ENCODE assay signal across 22 mouse cellular contexts in the genomic region with DNA sequence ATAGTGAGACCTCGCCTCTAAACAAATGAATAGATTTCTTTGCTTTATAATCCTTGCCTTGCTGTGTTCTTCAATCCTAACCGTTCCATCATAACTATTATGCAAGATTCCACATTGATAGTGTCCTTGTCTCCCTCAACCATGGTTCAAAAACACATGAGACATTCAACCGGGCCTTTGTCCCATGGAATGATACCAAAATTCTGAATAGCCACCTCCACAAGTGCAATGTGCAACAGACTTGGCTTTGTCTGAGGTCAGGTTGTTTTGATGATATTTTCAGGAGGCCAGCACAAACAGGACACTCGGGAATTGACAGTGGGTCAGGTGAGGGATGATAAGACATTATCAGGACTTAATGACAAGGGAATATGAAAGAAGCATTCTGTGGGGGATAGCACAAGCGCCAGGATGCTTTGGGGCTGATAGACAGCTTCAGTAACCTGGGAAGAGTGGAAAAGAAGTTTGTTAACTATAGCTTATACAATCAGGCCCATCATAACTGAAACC. TPM values are rescaled to one million over a fixed set of nuclear protein-coding genes. Genes with fewer than 3 reads are reported as not detected.
DNase-seq lines count a peak whose midpoint lies in the region; ATAC-seq and TF ChIP-seq lines count a peak whose summit lies in the region.
"Had no signal": no experiment of that assay in that cellular context is flagged by ENCODE, and none has a peak within 500 bp of the region (broad histone marks: within the 10 kb centered on the region; RNA-seq: fewer than 3 reads in every experiment).

No protein-coding gene starts in this region.

- ATAC-seq in liver, embryonic 14.5 days (ENCODE audit: insufficient read depth), result peak; percentile 37; the same call in 1 of the 2 replicates
- ATAC-seq in liver, postnatal 0 days, result no peak
- ATAC-seq: forebrain, embryonic 14.5 days; forebrain, embryonic 16.5 days had no signal

- H3K27me3 ChIP-seq in heart, embryonic 10.5 days (ENCODE audit: insufficient read depth, poor library complexity, severe bottlenecking), result no peaks in the 10 kb centered on the region
- no peaks in the 10 kb centered on the region for H3K27me3 ChIP-seq in liver, embryonic 14.5 days (ENCODE audit: control insufficient read depth, insufficient read depth, low read length)
- no peaks in the 10 kb centered on the region for H3K27me3 ChIP-seq in liver, postnatal 0 days (ENCODE audit: insufficient read depth, low read length)
- H3K27me3 ChIP-seq: embryonic facial prominence, embryonic 13.5 days; embryonic facial prominence, embryonic 15.5 days; forebrain, embryonic 12.5 days had no signal

- DNase-seq in heart, adult 18-20 months, result peak; percentile 44 to 48
- no peak for DNase-seq in heart, embryonic 10.5 days (ENCODE audit: low spot score)
- no peak for DNase-seq in liver, embryonic 14.5 days (ENCODE audit: low read depth in 3 of 3, low spot score in 3 of 3)
- DNase-seq in liver, postnatal 0 days, result no peak
- DNase-seq: adrenal gland, adult 2 months; adrenal gland, postnatal 10 days; adrenal gland, postnatal 25 days; cerebellum, adult 11 months; cerebellum, adult 18-20 months; cerebellum, adult 8-10 months; cerebellum, adult 9-11 months; cerebellum, postnatal 14 days; cerebellum, postnatal 36 days; embryo, embryonic 11 days had no signal

- no peak overlapping the region for H3K4me3 ChIP-seq in heart, embryonic 10.5 days
- no peak overlapping the region for H3K4me3 ChIP-seq in liver, embryonic 14.5 days (ENCODE audit: insufficient read depth in 1 of 2, low read depth in 2 of 2, low read length in 2 of 2)
- no peak overlapping the region for H3K4me3 ChIP-seq in liver, postnatal 0 days (ENCODE audit: low read depth, low read length)
- H3K4me3 ChIP-seq: embryonic facial prominence, embryonic 13.5 days; embryonic facial prominence, embryonic 15.5 days; erythroblast, embryonic 14.5 days; forebrain, embryonic 10.5 days; forebrain, embryonic 12.5 days had no signal

- no peak overlapping the region for H3K27ac ChIP-seq in heart, embryonic 10.5 days
- H3K27ac ChIP-seq in liver, embryonic 14.5 days, result no peak overlapping the region
- H3K27ac ChIP-seq in liver, postnatal 0 days (ENCODE audit: low read depth), result no peak overlapping the region
- H3K27ac ChIP-seq: embryonic facial prominence, embryonic 13.5 days; embryonic facial prominence, embryonic 15.5 days; forebrain, embryonic 10.5 days; forebrain, embryonic 12.5 days had no signal

- no peak overlapping the region; the same call in 1 of the 2 replicates for H3K9ac ChIP-seq in liver, embryonic 14.5 days (replicated peaks)
- H3K9ac ChIP-seq in liver, postnatal 0 days (replicated peaks), result no peak overlapping the region
- H3K9ac ChIP-seq: embryonic facial prominence, embryonic 13.5 days; embryonic facial prominence, embryonic 15.5 days; forebrain, embryonic 12.5 days had no signal

- no peak for TF ChIP-seq EP300 in liver, embryonic 14.5 days (IDR thresholded peaks at IDR 0.05; ENCODE audit: low read depth)
- TF ChIP-seq EP300 in liver, postnatal 0 days (IDR thresholded peaks at IDR 0.05; ENCODE audit: low read depth), result no peak

- 75% methylated on average over 5 of the region's 5 CpGs for WGBS in heart, embryonic 10.5 days
- WGBS in liver, embryonic 14.5 days (ENCODE audit: insufficient replicate concordance), result 57% methylated on average over 5 of the region's 5 CpGs
- WGBS in liver, postnatal 0 days (ENCODE audit: insufficient replicate concordance), result 72% methylated on average over 5 of the region's 5 CpGs

- H3K36me3 ChIP-seq in heart, embryonic 10.5 days, result no peaks in the 10 kb centered on the region
- H3K36me3 ChIP-seq in liver, embryonic 14.5 days (replicated peaks; ENCODE audit: control insufficient read depth, insufficient read depth, low read depth), result no peaks in the 10 kb centered on the region
- no peaks in the 10 kb centered on the region for H3K36me3 ChIP-seq in liver, postnatal 0 days (replicated peaks; ENCODE audit: insufficient read depth, low read length)
- H3K36me3 ChIP-seq: embryonic facial prominence, embryonic 13.5 days; embryonic facial prominence, embryonic 15.5 days; forebrain, embryonic 10.5 days; forebrain, embryonic 12.5 days had no signal

- no peak overlapping the region for H3K4me2 ChIP-seq in liver, embryonic 14.5 days (ENCODE audit: low read depth)
- no peak overlapping the region for H3K4me2 ChIP-seq in liver, postnatal 0 days (ENCODE audit: low read depth, low read length)
- H3K4me2 ChIP-seq: embryonic facial prominence, embryonic 13.5 days; embryonic facial prominence, embryonic 15.5 days; forebrain, embryonic 12.5 days had no signal

- no peaks in the 10 kb centered on the region for H3K9me3 ChIP-seq in heart, embryonic 10.5 days
- no peaks in the 10 kb centered on the region for H3K9me3 ChIP-seq in liver, embryonic 14.5 days (ENCODE audit: control insufficient read depth, low read length)
- H3K9me3 ChIP-seq in liver, postnatal 0 days (ENCODE audit: low read length), result no peaks in the 10 kb centered on the region
- H3K9me3 ChIP-seq: embryonic facial prominence, embryonic 13.5 days; embryonic facial prominence, embryonic 15.5 days; forebrain, embryonic 10.5 days; forebrain, embryonic 12.5 days had no signal

- no peak for TF ChIP-seq CTCF in liver, embryonic 14.5 days (IDR thresholded peaks at IDR 0.05; ENCODE audit: low read depth)
- TF ChIP-seq CTCF in liver, postnatal 0 days (IDR thresholded peaks at IDR 0.05; ENCODE audit: low read depth), result no peak

- no peaks in the 10 kb centered on the region for H3K4me1 ChIP-seq in heart, embryonic 10.5 days
- peaks cover 7 to 17% of the 10 kb centered on the region in 2 experiments for H3K4me1 ChIP-seq in liver, embryonic 14.5 days (replicated peaks; ENCODE audit: control insufficient read depth in 2 of 2, insufficient read depth in 2 of 2, low read length in 1 of 2)
- no peaks in the 10 kb centered on the region for H3K4me1 ChIP-seq in liver, postnatal 0 days (ENCODE audit: insufficient read depth)
- H3K4me1 ChIP-seq: embryonic facial prominence, embryonic 13.5 days; embryonic facial prominence, embryonic 15.5 days; forebrain, embryonic 10.5 days; forebrain, embryonic 12.5 days had no signal

RNA-seq across cellular contexts. Expression of a gene that starts 59.9 kb away (rescaled TPM):
- 10 to 100 TPM; 17.0 to 17.3 TPM for total RNA-seq in heart, adult 18-20 months (2021)
- polyA plus RNA-seq in heart, embryonic 10.5 days (2016; fragmentation: Nextera tagmentation; extraction: Ambion mirVana), result 7.7 and 9.4 TPM in 2 replicates
- 11.9 and 14.6 TPM in 2 replicates for polyA plus RNA-seq in liver, embryonic 14.5 days (2012; rRNA removed)
- polyA plus RNA-seq in liver, embryonic 14.5 days (2014; fragmentation: Nextera tagmentation; extraction: Ambion mirVana), result 25.1 and 26.0 TPM in 2 replicates
- polyA plus RNA-seq in liver, postnatal 0 days (2015; fragmentation: Nextera tagmentation; extraction: Ambion mirVana), result 5.8 and 7.1 TPM in 2 replicates
- total RNA-seq: MEL had no signal

Comparison
In these comparisons a context has a peak if more than half of its experiments do, and no peak if none do; other contexts are left out.
1. DNase-seq: peak in heart, adult 18-20 months (2 of 2); none in heart, embryonic 10.5 days (single experiment), liver, embryonic 14.5 days (0 of 3) and liver, postnatal 0 days (single experiment).